Mouse (Mus musculus) intestine, embryonic 16.5 days (tissue): ENCODE results near the gene Retsat. TPM values are rescaled to one million over a fixed set of nuclear protein-coding genes. Genes with fewer than 3 reads are reported as not detected.
A peak's percentile ranks its signal among the peaks of the same experiment; 100 is the strongest.

ENCODE experiments used
- ATAC-seq: fragments of 200-750 bp; cut with Nextera tagmentation; 2 replicates; pipeline ENCODE4 v1.8.0; 2017; ENCODE audit warnings: moderate TSS enrichment, moderate library complexity
- H3K27ac ChIP-seq: fragments of 300-500 bp; sonication (generic); 2 replicates; pipeline ENCODE4 v1.5.1; 2014; ENCODE audit warnings: mild to moderate bottlenecking, low read length
- H3K27me3 ChIP-seq: fragments of 300-500 bp; sonication (generic); replicated peaks from 2 replicates; pipeline ENCODE4 v1.6.1; 2014; ENCODE audit warnings: low read length, control low read depth, mixed read lengths; ENCODE audit not compliant: control insufficient read depth, insufficient read depth
- H3K36me3 ChIP-seq: fragments of 300-500 bp; sonication (generic); 2 replicates; pipeline ENCODE4 v1.6.1; 2014; ENCODE audit warnings: low read length, control low read depth; ENCODE audit not compliant: control insufficient read depth, insufficient read depth
- H3K4me1 ChIP-seq: fragments of 300-500 bp; sonication (generic); 2 replicates; pipeline ENCODE4 v1.6.1; 2014; ENCODE audit warnings: low read length, control low read depth, mixed read lengths; ENCODE audit not compliant: control insufficient read depth, insufficient read depth
- H3K4me2 ChIP-seq: fragments of 300-500 bp; sonication (generic); 2 replicates; pipeline ENCODE4 v1.6.1; 2014; ENCODE audit warnings: low read depth, low read length, control low read depth
- H3K4me3 ChIP-seq: fragments of 300-500 bp; sonication (generic); 2 replicates; pipeline ENCODE4 v1.5.1; 2014; ENCODE audit warnings: mild to moderate bottlenecking, low read length
- H3K9ac ChIP-seq: fragments of 300-500 bp; sonication (generic); 2 replicates; pipeline ENCODE4 v1.6.1; 2014; ENCODE audit warnings: low read depth, low read length
- H3K9me3 ChIP-seq: fragments of 300-500 bp; sonication (generic); 2 replicates; pipeline ENCODE4 v1.6.1; 2016; ENCODE audit warnings: low read length, control low read depth; ENCODE audit not compliant: control insufficient read depth
- WGBS: fragments of 180-500 bp; shearing (Covaris S2); extraction: QIAGEN DNeasy Blood & Tissue Kit; methylation state at CpG from one replicate; pipeline ENCODE4 v1.1.7; 2014; 5-methylcytosine and 5-hydroxymethylcytosine counted together
- polyA plus RNA-seq: library from polyadenylated mRNA; unstranded; fragments of >200 nt; fragmentation: Nextera tagmentation; extraction: Ambion mirVana; gene quantifications from 2 replicates; pipeline ENCODE4 v1.2.1, GENCODE M21; 2015

Gene Retsat
- polyA plus RNA-seq, 1 experiment from 2014 or later, result 41.1 TPM

DNA sequence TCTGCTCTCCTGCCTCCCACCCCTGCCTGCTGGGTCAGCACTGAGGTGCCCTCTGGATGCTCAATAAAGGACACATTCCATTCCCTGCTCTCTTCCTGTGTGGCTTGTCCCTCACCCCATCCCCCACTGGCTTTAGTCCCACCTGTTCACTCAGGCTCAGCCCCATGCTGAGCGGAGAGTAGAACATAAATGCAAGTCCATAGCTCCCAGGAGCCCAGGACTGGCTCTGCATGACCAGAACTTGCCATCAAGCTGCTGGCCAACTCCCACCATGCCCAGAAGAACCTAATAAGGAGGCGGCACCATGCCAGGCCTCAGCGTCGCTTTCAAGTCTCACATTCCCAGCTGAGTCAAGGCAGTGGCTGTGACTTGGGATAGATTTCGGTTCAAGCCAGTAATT lies 35.4 kb upstream of the Retsat start:
- Histone ChIP-seq H3K4me3 (no peak overlapping the region), H3K4me2 (no peak overlapping the region), H3K27ac (no peak overlapping the region), H3K4me1 (peaks cover 13% of the 10 kb centered on the region), H3K9ac (peak overlapping the region; percentile 10; the same call in 1 of the 2 replicates), H3K9me3 (no peaks in the 10 kb centered on the region), H3K27me3 (no peaks in the 10 kb centered on the region), H3K36me3 (no peaks in the 10 kb centered on the region; the same call in 1 of the 2 replicates)
- 82% methylated on average over 5 of the region's 5 CpGs for WGBS
- ATAC-seq, result no peak

DNA sequence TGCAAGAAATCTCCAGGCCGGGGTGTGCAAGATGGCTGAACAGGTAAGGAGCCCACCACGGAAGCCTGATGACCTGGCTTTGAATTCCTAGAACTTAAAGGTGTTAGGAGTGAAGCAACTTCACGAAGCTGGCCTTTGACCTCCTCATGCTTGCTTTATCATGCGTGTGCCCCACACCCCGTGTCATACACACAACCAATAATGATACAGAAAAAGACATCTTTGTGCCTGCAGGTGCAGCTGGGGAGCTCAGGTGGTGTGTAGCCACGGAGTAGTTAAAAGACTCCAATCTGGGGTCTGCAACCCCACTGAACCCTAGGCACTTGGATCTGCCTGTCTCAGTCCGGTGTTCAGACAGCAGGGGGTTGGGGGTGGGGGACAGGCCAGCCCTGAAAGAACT lies 32.8 kb upstream of the Retsat start:
- no peak overlapping the region for H3K27ac ChIP-seq
- 63% methylated on average over 7 of the region's 7 CpGs for WGBS
- 0 out of 2 replicates have a peak overlapping the region, but pooled peaks have one; percentile 7 for H3K4me2 ChIP-seq
- no peaks in the 10 kb centered on the region; the same call in 1 of the 2 replicates for H3K36me3 ChIP-seq
- peaks cover 6% of the 10 kb centered on the region for H3K4me1 ChIP-seq
- H3K9me3 ChIP-seq, result no peaks in the 10 kb centered on the region
- H3K27me3 ChIP-seq, result no peaks in the 10 kb centered on the region
- peak overlapping the region; percentile 25; the same call in 1 of the 2 replicates for H3K9ac ChIP-seq
- H3K4me3 ChIP-seq, result no peak overlapping the region
- ATAC-seq, result peak; percentile 59

DNA sequence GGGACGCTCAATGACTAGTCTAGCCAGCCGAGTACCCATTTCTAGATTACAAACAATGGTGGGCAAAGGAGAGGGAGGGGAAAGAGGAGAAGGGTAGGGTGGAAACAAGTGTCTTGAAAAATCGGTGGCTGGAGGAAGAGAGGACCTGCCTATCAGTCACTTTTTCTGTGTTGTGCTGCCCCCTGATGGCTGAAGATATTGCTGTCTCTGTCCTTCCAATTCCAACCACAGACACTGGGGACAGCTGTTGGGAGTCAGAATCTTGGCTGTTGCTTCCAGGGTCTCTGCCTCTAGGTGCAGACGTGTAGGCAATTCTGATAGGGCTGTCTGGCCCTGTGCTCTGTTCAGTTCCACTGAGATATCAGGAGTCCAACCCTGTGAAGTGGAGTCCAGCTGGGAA lies 32.2 kb upstream of the Retsat start:
- no peaks in the 10 kb centered on the region for H3K27me3 ChIP-seq
- H3K4me2 ChIP-seq, result peak overlapping the region; percentile 7; the same call in 1 of the 2 replicates
- peak overlapping the region; percentile 25; the same call in 1 of the 2 replicates for H3K9ac ChIP-seq
- H3K4me1 ChIP-seq, result peaks cover 6% of the 10 kb centered on the region
- H3K4me3 ChIP-seq, result no peak overlapping the region
- no peaks in the 10 kb centered on the region for H3K9me3 ChIP-seq
- 5% methylated on average over 4 of the region's 4 CpGs for WGBS
- H3K27ac ChIP-seq, result no peak overlapping the region
- H3K36me3 ChIP-seq, result no peaks in the 10 kb centered on the region; the same call in 1 of the 2 replicates
- ATAC-seq, result peak; percentile 83

DNA sequence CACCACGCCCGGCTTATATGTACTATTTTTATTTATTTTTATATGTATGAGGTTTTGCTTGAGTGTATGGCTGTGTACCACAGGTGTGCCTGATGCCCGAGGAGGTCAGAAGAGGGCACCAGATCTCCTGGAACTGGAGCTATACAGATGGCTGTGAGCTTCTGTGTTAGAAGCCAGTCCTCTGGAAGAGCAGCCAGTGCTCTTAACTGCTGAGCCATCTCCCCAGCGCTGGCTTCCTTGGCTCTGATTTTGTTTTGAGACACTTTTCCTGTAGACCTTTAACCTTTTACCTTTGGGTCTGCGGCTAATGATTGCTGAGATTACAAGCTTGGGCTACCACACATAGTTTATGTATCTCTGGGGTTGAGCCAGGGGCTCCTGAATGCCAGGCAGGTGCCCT lies 30.8 kb upstream of the Retsat start:
- Histone ChIP-seq H3K9me3 (no peaks in the 10 kb centered on the region), H3K9ac (no peak overlapping the region), H3K27me3 (no peaks in the 10 kb centered on the region), H3K4me3 (no peak overlapping the region), H3K4me1 (peaks cover 6% of the 10 kb centered on the region), H3K36me3 (no peaks in the 10 kb centered on the region; the same call in 1 of the 2 replicates), H3K4me2 (no peak overlapping the region), H3K27ac (no peak overlapping the region)
- WGBS, result 81% methylated on average over 5 of the region's 5 CpGs
- no peak for ATAC-seq

DNA sequence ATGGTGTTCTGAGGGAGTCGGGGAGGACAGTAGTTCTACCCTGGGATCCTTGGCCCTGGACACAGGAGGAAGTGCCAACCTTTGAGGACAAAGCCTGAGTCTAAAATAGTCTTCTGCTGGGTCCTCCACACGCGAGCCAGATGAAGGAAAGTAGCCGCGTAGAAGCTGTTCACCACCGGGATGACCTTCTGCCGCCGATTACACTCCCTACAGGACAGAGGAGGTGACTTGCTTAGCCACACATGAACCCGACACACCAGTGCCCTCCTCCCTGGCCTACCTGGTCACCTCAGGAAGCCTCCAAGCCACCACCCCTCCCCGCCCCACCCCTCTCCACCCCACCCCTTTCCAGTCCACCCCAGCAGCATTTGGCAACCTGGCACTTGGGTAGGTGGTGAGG lies 29.5 kb upstream of the Retsat start:
- H3K27ac ChIP-seq, result no peak overlapping the region
- no peaks in the 10 kb centered on the region for H3K27me3 ChIP-seq
- no peaks in the 10 kb centered on the region; the same call in 1 of the 2 replicates for H3K36me3 ChIP-seq
- peaks cover 6% of the 10 kb centered on the region for H3K4me1 ChIP-seq
- H3K9me3 ChIP-seq, result no peaks in the 10 kb centered on the region
- no peak overlapping the region for H3K4me2 ChIP-seq
- 0 out of 2 replicates have a peak overlapping the region, but pooled peaks have one; percentile 12 for H3K9ac ChIP-seq
- WGBS, result 94% methylated on average over 10 of the region's 10 CpGs
- no peak for ATAC-seq
- no peak overlapping the region for H3K4me3 ChIP-seq

DNA sequence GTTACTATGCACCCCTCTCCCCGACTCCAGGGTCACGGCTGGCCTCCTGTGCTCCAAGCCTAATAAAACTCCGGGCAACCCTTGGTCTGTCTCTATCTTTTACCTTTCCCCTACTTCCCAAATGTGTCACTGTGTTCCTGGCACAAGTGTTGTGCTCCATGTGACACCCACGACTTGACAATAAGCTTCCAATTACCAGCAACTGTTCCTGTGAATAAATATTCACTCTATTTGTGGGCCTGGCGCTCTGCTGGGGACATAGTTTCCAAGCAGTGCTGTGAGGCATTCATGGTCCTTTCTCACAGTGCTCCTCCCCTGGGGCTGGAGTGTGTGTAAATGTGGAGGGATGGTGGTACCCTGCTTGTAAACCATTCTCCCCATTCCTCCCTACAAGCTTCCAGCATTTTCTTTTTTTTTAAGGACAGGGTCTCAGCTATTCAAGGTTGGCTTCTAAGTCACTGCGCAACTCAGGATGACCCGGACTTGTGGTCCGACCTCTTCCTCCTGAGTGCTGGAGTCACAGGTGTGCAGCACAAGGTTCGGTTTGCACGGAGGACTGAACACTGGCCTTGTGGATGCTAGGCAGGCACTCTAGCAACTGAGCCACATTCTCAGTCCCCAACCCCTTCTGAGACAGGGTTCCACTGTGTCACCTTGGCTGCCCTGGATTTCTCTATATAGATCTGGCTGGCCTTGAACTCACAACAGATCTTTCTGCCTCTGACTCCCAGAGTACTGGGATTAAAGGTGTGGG lies 27.5 kb upstream of the Retsat start:
- Histone ChIP-seq H3K9me3 (no peaks in the 10 kb centered on the region), H3K4me3 (no peak overlapping the region), H3K27ac (no peak overlapping the region), H3K4me2 (no peak overlapping the region), H3K9ac (no peak overlapping the region), H3K36me3 (no peaks in the 10 kb centered on the region; the same call in 1 of the 2 replicates), H3K27me3 (no peaks in the 10 kb centered on the region), H3K4me1 (peaks cover 1% of the 10 kb centered on the region)
- no peak for ATAC-seq
- WGBS, result 85% methylated on average over 10 of the region's 10 CpGs

DNA sequence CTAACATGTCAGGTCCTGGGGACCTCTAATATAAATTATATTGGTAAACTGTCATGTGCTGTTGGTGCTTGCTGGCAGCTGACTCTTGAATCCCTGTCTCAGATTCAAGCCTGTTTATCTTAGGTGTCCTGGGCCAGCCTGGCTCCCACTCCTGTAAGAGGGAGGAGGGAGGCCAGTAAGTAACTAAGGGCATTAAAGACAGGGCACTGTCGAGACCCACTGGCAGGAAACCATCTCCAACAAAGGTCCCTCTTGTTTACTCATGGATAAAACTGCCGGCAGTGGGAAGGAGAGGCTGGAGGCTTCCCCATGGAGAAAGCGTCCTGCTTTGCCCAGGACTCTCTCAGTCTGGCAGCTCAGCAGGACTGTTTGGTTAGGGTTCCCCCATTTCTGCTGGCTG lies 26.4 kb upstream of the Retsat start:
- no peak for ATAC-seq
- no peak overlapping the region for H3K4me3 ChIP-seq
- peaks cover 2% of the 10 kb centered on the region; the same call in 1 of the 2 replicates for H3K36me3 ChIP-seq
- WGBS, result 36% methylated on average over 3 of the region's 3 CpGs
- H3K4me2 ChIP-seq, result no peak overlapping the region
- no peaks in the 10 kb centered on the region for H3K9me3 ChIP-seq
- no peaks in the 10 kb centered on the region for H3K4me1 ChIP-seq
- H3K27ac ChIP-seq, result no peak overlapping the region
- no peak overlapping the region for H3K9ac ChIP-seq
- H3K27me3 ChIP-seq, result no peaks in the 10 kb centered on the region

DNA sequence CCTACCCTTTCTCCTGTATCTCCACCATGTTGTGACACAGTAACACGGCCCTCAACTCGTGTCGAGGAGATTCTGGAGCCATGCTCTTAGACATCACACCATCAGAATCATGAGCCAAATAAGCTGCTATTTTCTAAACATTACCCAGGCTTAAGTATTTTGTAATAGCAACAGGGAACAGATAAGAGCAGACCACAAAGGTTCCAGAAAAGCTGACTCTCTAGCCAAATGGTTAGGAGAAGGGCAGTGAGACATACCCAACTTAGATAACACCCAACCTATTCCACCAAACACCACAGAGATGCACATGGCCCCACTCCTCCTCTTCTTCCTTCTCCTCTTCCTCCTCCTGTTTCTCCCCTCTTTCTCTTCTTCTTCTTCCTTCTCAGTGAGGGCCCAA lies 22.2 kb upstream of the Retsat start:
- Histone ChIP-seq H3K4me1 (no peaks in the 10 kb centered on the region), H3K36me3 (peaks cover 5% of the 10 kb centered on the region; the same call in 1 of the 2 replicates), H3K9ac (no peak overlapping the region), H3K4me2 (no peak overlapping the region), H3K27me3 (no peaks in the 10 kb centered on the region), H3K27ac (no peak overlapping the region), H3K4me3 (no peak overlapping the region), H3K9me3 (no peaks in the 10 kb centered on the region)
- no peak for ATAC-seq
- 93% methylated on average over 3 of the region's 3 CpGs for WGBS

DNA sequence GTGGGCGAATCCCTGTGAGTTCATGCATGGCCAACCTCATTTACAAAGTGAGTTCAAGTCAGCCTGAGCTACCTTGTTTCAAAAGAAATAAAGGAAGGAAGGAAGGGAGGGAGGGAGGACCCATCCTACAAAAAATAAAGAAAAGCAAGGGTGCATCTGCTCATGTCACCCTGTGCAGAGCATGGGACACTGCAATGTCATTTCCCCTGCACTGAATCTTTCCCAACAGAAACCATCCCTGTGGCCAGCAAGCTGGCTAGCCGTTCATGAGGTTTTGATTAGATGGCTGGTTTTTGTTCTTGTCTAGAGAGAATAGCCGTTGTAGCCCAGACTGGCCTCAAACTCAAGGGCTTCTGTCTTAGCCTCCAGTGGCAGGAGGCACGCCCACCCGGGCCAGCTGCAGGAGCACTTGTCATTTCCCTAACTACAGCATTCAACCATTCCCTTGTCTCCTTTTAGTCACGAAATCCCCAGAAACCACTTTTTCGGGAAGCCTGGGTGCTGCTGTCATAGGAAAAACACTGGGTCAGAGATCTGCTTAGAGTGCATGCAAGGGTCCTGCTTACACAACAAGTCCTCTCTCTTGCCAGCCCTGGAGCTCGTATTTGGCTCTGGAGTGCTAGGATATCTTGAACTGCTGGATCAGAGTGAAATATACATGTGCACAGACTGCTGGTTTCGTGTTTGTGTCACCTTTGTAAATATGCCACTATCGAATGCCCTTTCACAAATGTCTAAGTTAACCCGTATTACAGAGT lies 16.5 kb upstream of the Retsat start:
- Histone ChIP-seq H3K4me1 (no peaks in the 10 kb centered on the region), H3K4me2 (no peak overlapping the region), H3K9me3 (no peaks in the 10 kb centered on the region), H3K27me3 (no peaks in the 10 kb centered on the region), H3K4me3 (no peak overlapping the region), H3K27ac (no peak overlapping the region), H3K36me3 (peaks cover 4% of the 10 kb centered on the region; the same call in 1 of the 2 replicates), H3K9ac (no peak overlapping the region)
- ATAC-seq, result no peak
- 76% methylated on average over 11 of the region's 11 CpGs for WGBS
